ENCODE assay signal across 24 mouse cellular contexts in the genomic region with DNA sequence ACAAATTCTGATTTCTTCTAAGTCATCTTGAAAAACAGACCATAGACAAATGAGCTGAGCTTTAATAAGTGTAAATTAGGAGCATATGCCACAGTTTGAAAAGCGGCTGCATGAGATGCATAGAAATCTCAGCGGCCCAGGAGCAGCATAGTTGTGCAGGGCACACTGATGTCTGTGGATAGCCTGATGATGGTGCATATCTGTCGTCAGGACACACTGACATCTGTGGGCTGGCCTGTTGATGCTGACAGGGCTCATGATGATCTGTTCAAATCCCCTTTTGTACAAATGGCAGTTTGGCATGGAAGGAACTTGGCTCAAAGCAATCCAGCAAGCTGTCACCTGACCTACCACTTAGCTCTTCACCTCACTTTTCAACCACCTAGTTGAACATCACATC.
DNase-seq lines count a peak whose midpoint lies in the region; ATAC-seq and TF ChIP-seq lines count a peak whose summit lies in the region.
"Had no signal": no experiment of that assay in that cellular context is flagged by ENCODE, and none has a peak within 500 bp of the region (broad histone marks: within the 10 kb centered on the region; RNA-seq: fewer than 3 reads in every experiment).

No protein-coding gene starts in this region.

- DNase-seq in forebrain, embryonic 10.5 days (ENCODE audit: extremely low spot score, low spot score) = no peak
- DNase-seq in forebrain, embryonic 11.5 days (ENCODE audit: low spot score) = no peak
- peak; percentile 61 for DNase-seq in brain, embryonic 14.5 days (ENCODE audit: low read depth)
- no peak for DNase-seq in forebrain, postnatal 0 days
- DNase-seq in ovary, postnatal 14 days (ENCODE audit: low spot score) = no peak
- DNase-seq: adrenal gland, postnatal 10 days; adrenal gland, postnatal 25 days; B cell, adult 2 months; cerebellum, adult 11-12 months; cerebellum, adult 2 months; cerebellum, adult 9-10 months; cerebellum, postnatal 10 days; cerebellum, postnatal 25 days; gastrocnemius, adult 2 months had no signal

- H3K4me1 ChIP-seq in forebrain, embryonic 12.5 days = 0 out of 2 replicates have a peak, but pooled peaks cover 5% of the 10 kb centered on the region
- peaks cover 7% of the 10 kb centered on the region; the same call in 1 of the 2 replicates for H3K4me1 ChIP-seq in forebrain, embryonic 10.5 days
- peaks cover 7% of the 10 kb centered on the region for H3K4me1 ChIP-seq in forebrain, embryonic 15.5 days
- H3K4me1 ChIP-seq in forebrain, embryonic 11.5 days (replicated peaks; ENCODE audit: control insufficient read depth, insufficient read depth, low read length) = no peaks in the 10 kb centered on the region
- no peaks in the 10 kb centered on the region for H3K4me1 ChIP-seq in forebrain, postnatal 0 days (ENCODE audit: insufficient read depth)
- H3K4me1 ChIP-seq: embryonic facial prominence, embryonic 15.5 days had no signal

- H3K27ac ChIP-seq in forebrain, embryonic 12.5 days = no peak overlapping the region
- H3K27ac ChIP-seq in forebrain, embryonic 10.5 days = no peak overlapping the region
- no peak overlapping the region for H3K27ac ChIP-seq in forebrain, embryonic 15.5 days (replicated peaks)
- no peak overlapping the region for H3K27ac ChIP-seq in forebrain, embryonic 11.5 days (ENCODE audit: low read depth, low read length)
- H3K27ac ChIP-seq in forebrain, postnatal 0 days (ENCODE audit: low read depth, low read length) = no peak overlapping the region
- H3K27ac ChIP-seq: embryonic facial prominence, embryonic 13.5 days; embryonic facial prominence, embryonic 15.5 days; gastrocnemius, adult 2 months had no signal

- ATAC-seq in forebrain, embryonic 12.5 days (ENCODE audit: low FRiP score) = 0 out of 2 replicates have a peak, but pooled peaks have one; percentile 30
- ATAC-seq in forebrain, embryonic 15.5 days (replicated peaks) = peak; percentile 51; the same call in 1 of the 2 replicates
- no peak for ATAC-seq in forebrain, embryonic 11.5 days (replicated peaks; ENCODE audit: low FRiP score)
- ATAC-seq in forebrain, postnatal 0 days = peak; percentile 32
- ATAC-seq: activated CD4-positive, CD25-positive, alpha-beta regulatory T cell, adult 4 months; CD4-positive, CD25-positive, alpha-beta regulatory T cell, adult 4 months; Patski had no signal

- H3K4me2 ChIP-seq in forebrain, embryonic 12.5 days = no peak overlapping the region
- H3K4me2 ChIP-seq in forebrain, embryonic 15.5 days (replicated peaks) = no peak overlapping the region
- H3K4me2 ChIP-seq in forebrain, embryonic 11.5 days (ENCODE audit: low read depth, low read length, severe bottlenecking) = no peak overlapping the region
- no peak overlapping the region for H3K4me2 ChIP-seq in forebrain, postnatal 0 days (ENCODE audit: low read depth)
- H3K4me2 ChIP-seq: embryonic facial prominence, embryonic 13.5 days; embryonic facial prominence, embryonic 15.5 days had no signal

- WGBS in forebrain, embryonic 12.5 days = 84% methylated on average over 3 of the region's 3 CpGs
- 91% methylated on average over 3 of the region's 3 CpGs for WGBS in forebrain, embryonic 10.5 days
- 57% methylated on average over 3 of the region's 3 CpGs for WGBS in forebrain, embryonic 15.5 days
- WGBS in forebrain, embryonic 11.5 days = 85% methylated on average over 3 of the region's 3 CpGs
- 61% methylated on average over 3 of the region's 3 CpGs for WGBS in forebrain, postnatal 0 days

- no peak overlapping the region for H3K9ac ChIP-seq in forebrain, embryonic 12.5 days
- H3K9ac ChIP-seq in forebrain, embryonic 15.5 days (replicated peaks) = no peak overlapping the region
- no peak overlapping the region for H3K9ac ChIP-seq in forebrain, embryonic 11.5 days (ENCODE audit: low read length)
- no peak overlapping the region for H3K9ac ChIP-seq in forebrain, postnatal 0 days
- H3K9ac ChIP-seq: embryonic facial prominence, embryonic 13.5 days; embryonic facial prominence, embryonic 15.5 days had no signal

- no peaks in the 10 kb centered on the region for H3K27me3 ChIP-seq in forebrain, embryonic 12.5 days
- no peaks in the 10 kb centered on the region for H3K27me3 ChIP-seq in forebrain, embryonic 10.5 days (ENCODE audit: poor library complexity, severe bottlenecking)
- no peaks in the 10 kb centered on the region for H3K27me3 ChIP-seq in forebrain, embryonic 15.5 days
- H3K27me3 ChIP-seq in forebrain, embryonic 11.5 days (ENCODE audit: control insufficient read depth, insufficient read depth, low read length) = no peaks in the 10 kb centered on the region
- no peaks in the 10 kb centered on the region for H3K27me3 ChIP-seq in forebrain, postnatal 0 days (ENCODE audit: insufficient read depth, low read length)
- H3K27me3 ChIP-seq: CH12.LX; embryonic facial prominence, embryonic 13.5 days; embryonic facial prominence, embryonic 15.5 days had no signal

- H3K4me3 ChIP-seq in forebrain, embryonic 12.5 days (replicated peaks) = no peak overlapping the region
- no peak overlapping the region for H3K4me3 ChIP-seq in forebrain, embryonic 10.5 days
- H3K4me3 ChIP-seq in forebrain, embryonic 15.5 days = no peak overlapping the region
- no peak overlapping the region for H3K4me3 ChIP-seq in forebrain, embryonic 11.5 days (ENCODE audit: low read depth, low read length)
- H3K4me3 ChIP-seq in forebrain, postnatal 0 days (ENCODE audit: low read depth, low read length) = no peak overlapping the region
- H3K4me3 ChIP-seq: embryonic facial prominence, embryonic 13.5 days; embryonic facial prominence, embryonic 15.5 days; erythroblast, embryonic 14.5 days; gastrocnemius, adult 2 months had no signal

- TF ChIP-seq POLR2A in brain, embryonic 14.5 days (IDR thresholded peaks at IDR 0.05; ENCODE audit: borderline replicate concordance, extremely low read depth, insufficient read depth, insufficient read length, poor library complexity, severe bottlenecking) = no peak

- H3K9me3 ChIP-seq in forebrain, embryonic 12.5 days = no peaks in the 10 kb centered on the region
- H3K9me3 ChIP-seq in forebrain, embryonic 10.5 days = no peaks in the 10 kb centered on the region
- H3K9me3 ChIP-seq in forebrain, embryonic 15.5 days = no peaks in the 10 kb centered on the region
- no peaks in the 10 kb centered on the region for H3K9me3 ChIP-seq in forebrain, embryonic 11.5 days (ENCODE audit: control insufficient read depth, low read length)
- no peaks in the 10 kb centered on the region for H3K9me3 ChIP-seq in forebrain, postnatal 0 days (ENCODE audit: low read length)
- H3K9me3 ChIP-seq: embryonic facial prominence, embryonic 13.5 days; embryonic facial prominence, embryonic 15.5 days; G1E had no signal

- H3K36me3 ChIP-seq in forebrain, embryonic 12.5 days (replicated peaks) = no peaks in the 10 kb centered on the region
- H3K36me3 ChIP-seq in forebrain, embryonic 10.5 days (replicated peaks) = no peaks in the 10 kb centered on the region
- H3K36me3 ChIP-seq in forebrain, embryonic 15.5 days = no peaks in the 10 kb centered on the region
- no peaks in the 10 kb centered on the region for H3K36me3 ChIP-seq in forebrain, embryonic 11.5 days (ENCODE audit: control insufficient read depth, insufficient read depth, low read length)
- no peaks in the 10 kb centered on the region for H3K36me3 ChIP-seq in forebrain, postnatal 0 days (ENCODE audit: insufficient read depth)
- H3K36me3 ChIP-seq: embryonic facial prominence, embryonic 13.5 days; embryonic facial prominence, embryonic 15.5 days; G1E had no signal

- no peak for TF ChIP-seq CTCF in brain, embryonic 14.5 days (IDR thresholded peaks at IDR 0.05; ENCODE audit: borderline replicate concordance, extremely low read depth, insufficient read depth, insufficient read length)
- TF ChIP-seq CTCF in forebrain, postnatal 0 days (IDR thresholded peaks at IDR 0.05; ENCODE audit: low read depth) = no peak
